Mouse (Mus musculus): ENCODE results near the gene Ttc41.
A peak's percentile ranks its signal among the peaks of the same experiment; 100 is the strongest.

The Ttc41 gene

DNA sequence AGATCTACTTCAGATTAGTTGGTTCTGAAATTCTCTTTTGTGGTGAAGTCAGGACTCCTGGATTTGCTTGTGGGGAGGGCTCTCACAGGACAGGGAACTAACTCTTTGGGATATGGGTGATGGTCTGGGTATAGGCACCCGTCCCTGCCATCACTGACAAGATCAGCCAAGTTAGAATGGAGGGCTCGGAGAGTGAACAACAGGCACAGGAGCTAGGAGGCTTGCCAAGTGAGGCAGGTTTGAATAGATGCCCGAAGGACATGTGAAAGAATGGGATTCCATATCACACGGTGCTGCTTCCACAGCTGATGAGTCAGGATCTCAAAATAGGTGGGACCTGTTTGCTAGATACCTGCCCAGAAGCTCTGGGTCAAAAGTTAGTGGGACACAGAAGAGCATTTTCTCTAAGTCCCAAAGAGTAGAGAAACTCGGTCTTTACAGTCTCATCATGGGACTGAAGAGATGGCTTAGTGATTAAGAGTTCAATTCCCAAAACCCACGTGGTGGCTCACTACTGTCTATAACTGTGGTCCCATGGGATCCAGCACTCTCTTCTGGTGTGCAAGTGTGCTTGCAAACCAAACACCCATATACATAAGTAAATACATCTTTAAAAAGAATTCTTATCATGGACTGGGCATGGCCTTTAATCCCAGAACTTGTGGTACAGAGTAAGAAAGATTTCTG is 50.3 kb downstream of the Ttc41 start:
- no peak for DNase-seq

DNA sequence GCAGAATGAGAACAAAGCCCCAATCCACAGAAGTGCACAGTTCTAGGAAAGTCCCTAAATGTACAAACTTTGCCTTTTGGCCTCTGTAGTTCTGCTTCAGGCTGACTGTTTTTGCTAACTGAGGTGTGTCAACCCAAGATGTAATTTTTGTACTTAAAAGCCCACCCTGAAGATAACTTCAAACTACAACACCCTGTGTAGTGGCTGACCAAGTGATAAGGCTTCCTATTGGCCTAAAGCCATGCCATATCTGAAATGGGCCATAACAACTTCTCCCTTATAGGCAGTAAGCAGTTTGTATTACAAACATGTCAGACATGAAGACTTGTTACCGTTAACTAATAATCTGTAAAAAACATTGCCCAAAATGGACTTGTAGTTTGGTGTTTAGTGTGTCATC is 52.1 kb downstream of the Ttc41 start:
- DNase-seq: no peak

DNA sequence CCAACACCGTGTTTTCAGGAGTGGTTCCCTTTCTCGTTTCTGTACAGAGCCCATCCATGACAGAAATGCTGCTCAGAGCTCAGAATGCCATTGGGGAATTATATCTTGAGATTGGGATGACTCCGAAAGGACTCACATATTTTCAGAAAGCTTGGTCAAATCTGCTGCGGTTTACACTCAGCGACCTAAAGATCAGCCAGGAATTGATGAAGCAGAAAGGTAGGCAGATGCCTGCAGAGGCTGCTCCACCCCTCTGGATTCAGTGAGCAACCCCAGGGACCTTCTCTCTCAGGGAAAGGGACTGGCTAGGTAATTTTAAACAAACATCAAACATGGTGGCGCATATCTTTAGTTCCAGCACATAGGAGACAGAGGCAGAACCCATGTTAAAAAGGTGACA is 52.6 kb downstream of the Ttc41 start:
- DNase-seq: no peak

DNA sequence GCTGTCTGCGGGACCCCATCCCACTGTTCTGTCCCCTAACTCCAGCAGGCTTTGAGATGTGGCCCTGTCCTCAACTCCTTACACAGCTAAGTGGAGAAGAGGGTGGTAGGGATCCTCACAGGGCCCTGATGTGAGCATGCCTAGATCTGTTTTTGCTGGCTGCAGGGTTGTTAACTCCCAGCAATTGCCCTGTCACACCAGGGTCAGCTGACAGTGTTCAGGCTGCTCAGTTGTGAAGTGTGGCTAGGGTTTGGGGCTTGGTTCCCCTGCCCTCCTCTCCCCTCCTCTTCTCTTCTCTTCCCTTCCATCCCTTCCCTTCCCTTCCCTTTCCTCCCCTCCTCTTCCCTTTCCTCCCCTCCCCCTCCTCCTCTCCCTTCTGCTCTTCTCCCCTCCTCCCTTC is 55.6 kb downstream of the Ttc41 start:
- DNase-seq: no peak

DNA sequence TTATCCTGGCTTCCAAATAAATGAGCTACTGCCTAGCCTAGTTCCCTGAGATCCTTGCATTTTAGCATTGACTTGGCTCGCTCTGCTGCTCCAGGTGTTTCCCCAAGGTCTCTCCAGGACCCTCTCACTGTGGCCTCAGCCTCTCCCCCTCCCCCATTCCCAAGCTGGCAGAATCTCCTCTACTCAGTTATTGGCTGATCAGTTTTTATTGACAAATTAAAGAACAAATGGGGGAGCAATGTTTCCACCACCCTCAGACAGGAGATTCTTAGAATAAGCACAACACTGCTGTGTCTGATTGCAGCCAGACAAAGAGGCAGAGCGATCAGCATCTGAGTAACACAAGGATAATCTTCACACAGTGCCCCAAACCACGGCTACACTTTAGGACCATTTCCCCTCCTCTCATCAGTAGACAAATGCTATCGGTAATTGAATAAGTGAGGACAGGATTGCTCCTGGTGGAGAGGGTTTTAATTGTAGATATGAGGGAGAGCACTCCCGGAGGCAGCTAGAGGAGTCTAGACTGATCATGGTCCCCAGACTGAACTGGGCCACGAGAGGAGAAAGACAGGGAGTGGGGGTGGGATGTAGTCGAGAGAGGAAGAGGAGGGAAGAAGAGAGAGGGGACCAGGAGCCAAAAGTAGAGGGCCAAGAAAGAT is 56.2 kb downstream of the Ttc41 start:
- DNase-seq: no peak

DNA sequence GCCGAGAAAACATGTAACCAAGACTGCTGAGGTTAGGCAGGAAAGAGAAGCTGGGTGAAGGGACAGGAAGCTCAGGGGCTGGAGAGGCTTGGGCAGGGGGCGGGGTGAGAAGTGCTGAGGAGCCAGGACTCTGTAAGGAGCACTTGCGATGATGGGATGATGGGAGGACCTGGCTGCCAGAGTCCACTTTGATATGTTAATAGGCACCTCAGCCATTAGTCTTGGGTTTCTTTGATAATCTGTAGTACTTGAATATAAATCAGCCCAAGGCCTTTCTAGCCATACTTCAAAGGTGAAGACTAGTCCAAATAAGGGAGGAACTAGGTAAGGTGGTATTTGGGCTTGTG is 56.7 kb downstream of the Ttc41 start:
- no peak for DNase-seq

DNA sequence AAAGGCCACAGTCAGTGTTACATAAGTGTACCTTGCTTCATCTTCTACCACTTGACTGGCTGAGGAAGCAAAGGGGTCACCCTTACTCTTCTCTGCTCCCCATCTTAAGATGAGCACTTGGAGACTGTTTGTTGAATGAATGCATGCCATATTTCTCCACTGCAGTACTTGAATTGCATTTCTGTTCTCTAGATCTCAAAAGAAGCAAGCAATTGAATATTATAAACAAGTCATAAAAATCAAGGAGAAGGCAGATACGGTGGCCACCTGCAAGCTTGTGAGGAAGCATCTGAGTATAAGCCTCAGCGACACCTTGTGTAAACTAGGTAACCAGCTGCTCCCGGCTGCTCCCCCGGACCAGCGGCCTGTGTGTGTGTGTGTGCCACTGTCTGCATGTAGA is 58.1 kb downstream of the Ttc41 start, which contains the start of gene Gm49358:
Gm49358 (plus strand) TSS at position 301 of the 400 bp plus-strand sequence.
- no peak for DNase-seq

DNA sequence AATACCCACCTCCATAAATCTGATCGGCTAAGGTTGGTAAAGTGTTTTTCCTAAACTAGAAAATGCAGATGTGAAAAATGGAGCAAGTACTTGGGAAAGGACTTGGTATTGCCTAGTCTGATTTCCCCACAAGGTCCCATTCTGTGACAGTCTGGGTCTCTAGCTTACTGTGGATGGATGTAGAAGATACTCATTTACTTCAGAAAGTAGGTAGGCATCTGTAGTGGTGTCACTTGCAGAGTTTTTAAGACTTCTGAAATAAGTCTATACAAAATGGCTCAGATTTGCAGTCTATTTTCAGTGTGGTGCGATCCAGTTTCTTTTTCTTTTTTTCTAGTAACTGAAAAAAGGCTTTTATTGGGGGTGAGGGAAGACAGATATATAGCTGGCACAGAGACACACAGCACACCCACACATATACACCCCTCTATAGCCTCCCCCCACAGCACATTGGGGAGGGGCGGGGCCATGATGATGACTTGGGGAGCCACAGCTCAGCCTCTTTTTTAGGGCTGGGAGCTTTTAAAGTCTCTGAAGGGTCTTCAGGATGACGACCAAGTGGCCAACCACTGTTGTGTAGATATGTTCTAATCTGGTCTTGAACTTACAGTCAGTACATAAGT is 59.8 kb downstream of the Ttc41 start:
- DNase-seq: no peak

DNA sequence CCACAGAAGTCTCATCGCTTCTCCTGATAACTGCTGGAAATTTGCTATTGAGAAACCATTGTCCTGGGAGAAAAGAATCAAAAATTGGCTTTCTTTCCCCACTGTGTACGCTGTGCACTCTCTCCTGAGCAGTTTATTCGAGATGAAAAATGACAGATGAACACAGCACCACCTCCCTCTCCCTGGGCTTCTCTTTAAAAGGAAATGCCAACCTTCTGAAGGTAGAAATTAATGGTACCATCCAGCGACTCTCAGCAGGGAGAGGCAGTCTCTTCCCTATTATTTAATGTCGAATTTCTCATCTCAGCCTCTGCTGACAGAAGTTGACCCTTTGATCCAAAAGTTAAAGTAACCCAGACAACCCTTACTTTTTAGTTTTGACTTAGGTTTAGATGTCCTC is 63.6 kb downstream of the Ttc41 start:
- no peak for DNase-seq

DNA sequence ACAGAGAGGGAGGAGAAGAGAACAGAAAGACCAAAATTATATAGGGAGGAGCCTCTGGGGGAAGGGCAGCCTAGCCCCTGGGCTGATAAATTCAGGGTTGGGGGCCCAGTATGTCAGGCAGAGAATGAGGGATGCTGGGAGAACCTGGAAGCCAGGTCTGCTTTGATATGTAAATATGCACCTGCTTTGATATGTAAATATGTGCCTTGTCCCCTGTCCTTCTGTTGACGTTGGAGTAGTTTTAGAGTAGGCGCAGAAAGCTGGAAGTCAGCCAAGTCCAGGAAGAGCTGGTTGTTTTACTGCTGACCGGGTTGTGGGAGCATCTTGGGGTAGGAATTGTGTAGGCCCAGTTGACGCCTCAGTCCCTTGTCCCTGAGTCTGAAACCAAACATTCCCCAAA is 64.2 kb downstream of the Ttc41 start:
- no peak for DNase-seq

DNA sequence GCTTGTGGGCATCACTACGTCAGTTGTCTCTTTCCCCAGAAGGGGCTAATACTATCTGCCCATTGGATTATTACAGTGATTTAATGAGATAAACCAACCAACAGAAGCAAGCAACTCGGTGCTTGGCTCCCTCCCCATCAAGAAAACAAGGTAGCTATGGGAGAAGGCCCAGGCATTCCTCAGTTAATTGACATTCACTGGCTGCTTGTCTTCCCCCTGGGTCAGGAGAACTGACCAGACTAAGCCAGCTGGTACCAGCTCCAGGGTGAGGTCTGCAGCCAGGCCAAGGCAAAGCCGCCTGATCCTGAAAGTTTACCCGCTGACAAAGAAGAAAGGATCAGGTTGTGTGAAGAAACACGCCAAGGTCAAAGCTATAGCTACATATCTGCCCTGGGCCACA is 66.1 kb downstream of the Ttc41 start:
- DNase-seq: no peak

DNA sequence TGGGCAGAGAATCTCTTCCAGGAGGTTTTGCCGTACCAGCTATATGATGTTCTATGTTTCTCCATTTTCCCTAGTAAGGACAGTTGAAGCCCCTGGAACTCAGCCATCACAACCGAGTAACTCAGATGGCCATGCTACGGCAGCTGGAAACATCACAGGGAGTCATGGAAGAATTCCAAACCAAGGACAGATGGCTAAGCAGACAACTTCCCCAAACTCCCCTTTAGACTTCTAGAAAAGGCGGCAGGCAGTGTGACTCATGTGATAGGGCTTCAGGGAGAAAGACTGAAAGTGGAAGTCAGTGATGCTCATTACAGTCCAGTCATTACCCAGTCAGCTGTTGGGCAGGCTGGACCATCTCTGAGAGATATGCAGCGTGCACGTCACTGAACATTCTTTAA is 66.6 kb downstream of the Ttc41 start:
- no peak for DNase-seq

DNA sequence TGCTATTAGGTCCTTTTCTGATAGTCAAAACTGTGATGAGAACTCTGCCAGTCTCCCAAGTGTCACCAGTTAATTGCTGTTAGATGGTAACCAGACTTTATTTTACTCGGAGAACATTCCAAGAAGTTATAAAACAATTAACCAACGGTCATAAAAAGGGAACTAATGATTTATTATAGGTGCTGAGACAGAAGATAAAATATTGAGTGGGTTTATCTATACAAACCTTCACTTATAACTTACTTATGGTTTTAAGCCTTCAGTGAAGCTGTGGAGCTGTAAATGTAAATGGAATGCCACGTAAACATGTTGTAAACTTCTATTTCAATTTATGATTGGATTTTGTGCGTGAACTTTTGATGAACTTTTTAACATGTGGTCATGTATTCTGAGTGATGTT is 67.7 kb downstream of the Ttc41 start:
- DNase-seq: no peak

DNA sequence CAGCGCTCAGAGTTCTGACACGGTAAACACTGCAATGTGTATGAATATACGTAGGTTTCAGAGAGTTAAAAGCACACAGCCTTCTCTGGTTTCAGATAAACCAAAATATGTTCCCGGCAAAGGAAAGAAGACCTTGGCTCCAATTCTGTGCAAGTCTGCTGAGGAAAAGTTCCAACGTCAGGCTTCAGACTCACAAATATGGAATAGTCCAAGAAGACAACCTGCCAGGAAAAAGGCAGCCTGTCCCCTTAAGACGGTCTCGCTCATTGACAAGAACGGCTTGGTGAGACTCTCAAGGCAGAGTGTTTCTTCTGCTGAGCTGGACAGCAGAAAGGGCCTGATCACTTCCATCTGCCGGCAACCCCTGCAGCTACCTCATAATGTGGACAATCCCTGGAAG is 70.7 kb downstream of the Ttc41 start:
- DNase-seq: no peak

DNA sequence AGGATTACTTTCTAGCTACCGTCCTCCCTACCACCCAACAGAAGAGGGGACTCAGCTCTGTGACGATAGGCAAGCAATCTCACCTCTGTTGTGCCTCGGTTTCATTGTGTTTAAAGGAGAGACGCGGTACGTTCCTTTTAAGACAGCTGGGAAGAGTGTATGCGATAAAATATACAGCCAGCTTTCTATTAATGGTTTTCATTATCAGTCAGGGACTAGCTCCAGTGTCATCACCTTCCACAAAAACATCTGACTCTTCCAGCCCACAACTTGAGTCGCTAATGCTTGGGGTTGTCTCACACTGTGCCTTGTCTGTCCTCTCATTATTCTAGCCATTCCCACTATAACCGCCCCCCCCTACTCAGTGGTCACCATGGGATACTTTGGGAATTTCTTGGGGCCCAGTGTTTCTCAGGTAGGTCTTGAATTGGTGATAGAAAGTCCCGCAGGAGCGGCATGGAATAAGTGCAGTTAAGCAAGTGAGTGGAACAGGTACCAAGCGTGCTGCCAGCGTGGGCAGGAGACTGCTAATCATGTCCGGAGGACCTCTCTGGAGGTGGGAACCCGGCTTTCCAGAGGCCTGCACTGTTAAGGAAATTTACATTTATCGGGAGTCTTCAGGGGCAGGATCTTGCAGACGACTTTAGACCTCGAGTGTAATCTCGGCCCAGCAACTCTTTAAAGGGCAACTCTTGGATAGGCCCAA is 72.2 kb downstream of the Ttc41 start:
- no peak for DNase-seq

DNA sequence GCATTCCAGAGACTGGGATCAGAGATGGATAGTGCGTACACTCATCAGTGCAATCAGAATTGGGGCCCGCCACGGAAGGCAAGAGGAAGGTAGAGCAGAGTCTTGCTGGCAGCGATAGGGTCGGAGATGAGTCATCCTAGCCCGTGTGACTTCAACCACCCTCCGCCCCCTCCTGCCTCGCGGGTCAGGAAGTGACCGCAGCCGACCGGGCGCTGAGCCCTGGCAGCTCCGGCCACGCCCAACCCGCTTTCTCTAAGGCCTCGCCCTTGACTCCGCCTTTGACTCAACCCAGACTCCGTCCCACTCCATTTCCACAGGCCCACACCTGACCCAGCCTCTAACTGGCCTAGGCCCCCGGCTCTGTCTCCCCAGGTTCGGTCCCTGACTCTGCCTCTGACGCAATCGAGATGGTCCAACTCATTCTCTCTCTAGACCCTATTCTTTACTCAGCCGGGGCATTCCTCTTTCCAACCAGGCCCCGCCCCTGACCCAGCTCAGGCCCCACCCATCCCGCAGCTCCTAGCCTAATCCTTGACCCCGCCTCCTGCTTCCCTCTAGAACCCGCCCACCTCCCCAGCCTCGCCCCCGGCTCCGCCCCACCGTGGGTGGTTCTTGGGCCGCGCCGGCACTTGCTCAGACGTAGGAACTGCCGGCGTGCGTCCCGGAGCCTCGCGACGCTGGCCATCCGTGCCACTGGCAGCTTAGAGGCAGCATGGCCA is 72.9 kb downstream of the Ttc41 start, which contains the start of gene Nt5dc3:
Nt5dc3 (plus strand) TSS at position 608 of the 719 bp plus-strand sequence.
- peak; percentile 91 for DNase-seq

DNA sequence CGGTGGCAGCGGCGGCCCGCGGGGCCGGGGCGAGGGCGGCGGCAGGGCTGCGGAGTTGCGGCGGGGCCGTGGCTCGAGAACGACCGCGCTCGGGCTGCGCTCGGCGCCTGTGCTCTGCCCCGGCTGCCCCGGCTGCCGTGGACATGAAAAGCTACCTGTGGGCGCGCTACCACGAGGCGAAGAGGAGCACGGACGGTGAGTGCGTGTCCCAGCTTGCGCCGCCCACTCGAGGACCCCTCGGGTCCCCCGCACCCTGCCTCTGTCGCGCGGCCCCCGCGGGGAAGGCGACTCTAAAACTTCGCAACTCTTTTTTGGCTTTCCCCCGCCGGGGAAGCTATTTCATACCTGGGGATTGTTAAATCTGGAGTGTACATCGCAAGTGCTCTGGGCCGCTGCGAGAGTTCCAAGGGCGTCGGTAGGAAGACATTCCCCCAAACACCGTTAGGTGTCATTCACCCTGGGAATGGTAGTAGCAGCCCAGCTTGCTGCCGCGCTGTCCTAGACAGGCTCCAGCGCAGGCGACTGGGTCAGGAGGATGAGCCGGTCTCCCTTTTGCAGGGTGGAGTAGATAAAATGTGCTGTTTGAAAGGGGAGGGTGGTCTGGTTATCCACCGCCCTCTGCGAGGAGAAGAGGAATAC is 73.6 kb downstream of the Ttc41 start:
- no peak for DNase-seq

DNA sequence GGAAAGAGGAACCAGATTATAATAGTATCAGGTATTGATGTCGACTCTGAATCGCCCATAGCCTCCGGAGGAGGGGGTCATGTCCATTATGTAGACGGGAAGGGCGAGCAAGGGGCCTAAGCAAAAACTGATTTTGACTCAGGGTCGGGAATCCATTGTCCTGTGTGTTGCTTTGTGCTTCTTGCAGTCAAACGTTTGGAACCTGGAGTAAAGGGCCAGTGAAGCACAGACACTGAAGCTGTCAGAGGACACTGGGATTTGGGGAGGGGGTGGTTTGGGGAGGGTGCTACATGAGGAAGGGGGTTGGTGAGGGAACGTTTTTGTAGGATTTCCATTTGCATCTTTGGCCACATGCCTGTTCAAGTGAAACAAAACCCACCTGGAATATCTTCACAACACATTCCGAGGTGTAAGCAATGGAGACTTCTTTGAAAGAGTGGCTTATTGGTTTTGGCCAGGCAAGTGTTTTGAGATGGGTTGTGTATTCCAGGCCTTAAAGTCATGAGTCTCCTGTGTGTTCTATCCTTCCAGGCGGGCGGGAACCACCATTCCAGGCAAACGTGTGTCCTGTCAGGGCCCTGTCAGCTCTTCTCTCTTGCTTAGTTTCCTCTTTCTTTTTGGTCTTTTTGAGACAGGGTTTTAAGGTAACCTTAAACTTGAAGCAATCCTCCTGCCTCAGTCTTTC is 74.3 kb downstream of the Ttc41 start:
- no peak for DNase-seq

DNA sequence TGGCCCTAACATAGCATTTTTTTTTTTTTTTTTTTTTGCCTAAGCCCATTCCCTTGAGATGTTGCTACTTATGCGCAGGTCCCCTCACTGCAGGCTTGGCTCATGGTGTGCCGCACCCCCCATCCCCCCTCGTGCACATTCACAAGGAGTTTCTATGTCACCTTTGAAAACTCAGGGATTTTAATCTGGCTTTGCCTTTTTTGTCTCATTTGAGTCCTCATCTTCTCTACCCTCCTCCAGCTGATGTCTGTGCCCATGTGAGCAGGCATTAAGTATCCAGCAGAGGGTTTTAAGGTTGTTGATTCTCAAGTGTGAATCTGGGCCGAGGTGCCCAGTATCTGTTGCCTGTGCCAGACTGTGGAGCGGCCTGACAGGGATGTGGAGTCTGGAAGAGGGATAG is 76.0 kb downstream of the Ttc41 start:
- DNase-seq: no peak

DNA sequence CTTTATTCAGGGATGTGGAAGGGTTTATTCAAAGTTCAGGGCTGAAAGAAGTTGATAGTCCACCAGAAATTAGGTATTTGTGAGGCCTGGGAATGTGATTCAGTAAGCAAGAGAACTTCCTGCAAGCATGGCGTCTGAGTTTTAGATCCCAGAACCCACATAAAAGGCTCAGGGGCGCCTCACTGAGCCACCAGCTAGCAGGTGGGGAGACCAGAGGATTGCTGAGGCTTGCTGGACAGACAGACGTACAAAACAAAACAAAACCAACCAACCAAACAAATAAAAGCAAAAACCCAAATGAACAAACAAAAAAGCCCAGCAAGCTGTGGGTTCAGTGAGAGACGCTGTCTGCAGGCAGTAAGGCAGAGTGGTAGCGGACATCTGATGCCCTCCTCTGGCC is 77.0 kb downstream of the Ttc41 start:
- no peak for DNase-seq

DNA sequence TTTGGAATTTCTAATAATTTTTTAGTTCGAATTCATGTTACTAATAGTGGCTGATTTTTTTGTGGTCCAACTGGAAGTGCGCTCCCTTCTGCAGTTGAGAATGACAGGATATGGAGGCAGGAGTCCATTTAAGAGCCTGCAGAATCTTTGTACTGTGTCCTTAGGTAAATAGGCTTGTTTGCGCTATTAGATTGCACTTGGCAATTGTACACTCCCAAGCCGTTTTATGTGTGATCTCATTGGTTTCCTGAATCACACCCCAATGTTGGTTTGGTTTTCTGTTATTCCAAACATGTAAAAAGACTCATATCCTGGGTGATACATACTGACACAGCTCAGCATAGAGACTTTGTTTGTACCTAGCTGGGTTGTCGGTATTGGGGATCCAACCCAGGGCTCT is 78.0 kb downstream of the Ttc41 start:
- DNase-seq: no peak

DNA sequence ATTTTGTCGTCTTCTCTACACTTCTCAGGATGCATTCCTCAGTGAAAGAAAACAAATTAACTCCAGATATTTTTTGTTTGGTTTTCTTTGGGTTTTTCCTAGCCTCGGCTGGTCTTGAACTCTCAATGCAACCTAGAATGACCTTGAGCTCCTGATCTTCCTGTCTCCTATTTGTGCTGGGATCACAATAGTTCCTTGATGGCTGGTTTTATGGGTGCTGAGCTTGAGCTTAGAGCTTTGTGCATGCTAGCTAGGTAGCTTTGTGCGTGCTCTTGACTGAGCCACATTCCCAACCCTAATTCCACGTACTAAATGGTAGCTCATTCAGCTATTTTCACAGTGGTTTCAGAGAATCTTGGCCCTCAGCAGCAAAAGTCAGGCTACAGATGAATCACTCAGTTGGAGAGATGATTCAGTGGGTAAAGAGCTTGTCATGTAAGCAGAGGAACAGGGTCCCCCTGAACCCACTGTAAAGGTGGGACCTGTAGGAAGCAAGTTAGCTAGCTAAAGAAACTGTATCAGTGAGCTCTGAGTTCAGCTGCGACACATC is 78.6 kb downstream of the Ttc41 start:
- DNase-seq: no peak
